Mouse (Mus musculus) limb, embryonic 13.5 days (tissue): ENCODE data around the gene Amigo2. TPM values are rescaled to one million over a fixed set of nuclear protein-coding genes. Genes with fewer than 3 reads are reported as not detected.

Experiments
- ATAC-seq: fragments of 200-750 bp; cut with Nextera tagmentation; 2 replicates; pipeline ENCODE4 v1.8.0; 2017; ENCODE audit warnings: low read depth, moderate number of reproducible peaks, moderate TSS enrichment; ENCODE audit not compliant: low FRiP score
- H3K27ac ChIP-seq: fragments of 300-500 bp; sonication (generic); 2 replicates; pipeline ENCODE4 v1.5.1; 2015; ENCODE audit warnings: inconsistent platforms, mild to moderate bottlenecking, moderate library complexity
- H3K27me3 ChIP-seq: fragments of 300-500 bp; sonication (generic); 2 replicates; pipeline ENCODE4 v1.6.1; 2015; ENCODE audit warnings: mild to moderate bottlenecking, inconsistent platforms
- H3K36me3 ChIP-seq: fragments of 300-500 bp; sonication (generic); 2 replicates; pipeline ENCODE4 v1.6.1; 2015; ENCODE audit warnings: inconsistent platforms, mild to moderate bottlenecking, moderate library complexity
- H3K4me1 ChIP-seq: fragments of 300-500 bp; sonication (generic); 2 replicates; pipeline ENCODE4 v1.6.1; 2015; ENCODE audit warnings: inconsistent platforms
- H3K4me2 ChIP-seq: fragments of 300-500 bp; sonication (generic); replicated peaks from 2 replicates; pipeline ENCODE4 v1.6.1; 2015; ENCODE audit warnings: inconsistent platforms, mild to moderate bottlenecking, moderate library complexity
- H3K4me3 ChIP-seq: fragments of 300-500 bp; sonication (generic); 2 replicates; pipeline ENCODE4 v1.5.1; 2015; ENCODE audit warnings: moderate library complexity, mild to moderate bottlenecking, inconsistent platforms
- H3K9ac ChIP-seq: fragments of 300-500 bp; sonication (generic); 2 replicates; pipeline ENCODE4 v1.6.1; 2015; ENCODE audit warnings: mild to moderate bottlenecking, inconsistent platforms
- H3K9me3 ChIP-seq: fragments of 300-500 bp; sonication (generic); 2 replicates; pipeline ENCODE4 v1.6.1; 2016; ENCODE audit warnings: inconsistent platforms
- WGBS: fragments of 180-500 bp; shearing (Covaris S2); methylation state at CpG from one replicate; pipeline ENCODE4 v1.1.7; 2015; 5-methylcytosine and 5-hydroxymethylcytosine counted together
- polyA plus RNA-seq: library from polyadenylated mRNA; unstranded; fragments of >200 nt; fragmentation: Nextera tagmentation; extraction: Ambion mirVana; gene quantifications from 2 replicates; pipeline ENCODE4 v1.2.1, GENCODE M21; 2015

Amigo2 gene
- polyA plus RNA-seq: 6.3 and 6.7 TPM in 2 replicates

DNA sequence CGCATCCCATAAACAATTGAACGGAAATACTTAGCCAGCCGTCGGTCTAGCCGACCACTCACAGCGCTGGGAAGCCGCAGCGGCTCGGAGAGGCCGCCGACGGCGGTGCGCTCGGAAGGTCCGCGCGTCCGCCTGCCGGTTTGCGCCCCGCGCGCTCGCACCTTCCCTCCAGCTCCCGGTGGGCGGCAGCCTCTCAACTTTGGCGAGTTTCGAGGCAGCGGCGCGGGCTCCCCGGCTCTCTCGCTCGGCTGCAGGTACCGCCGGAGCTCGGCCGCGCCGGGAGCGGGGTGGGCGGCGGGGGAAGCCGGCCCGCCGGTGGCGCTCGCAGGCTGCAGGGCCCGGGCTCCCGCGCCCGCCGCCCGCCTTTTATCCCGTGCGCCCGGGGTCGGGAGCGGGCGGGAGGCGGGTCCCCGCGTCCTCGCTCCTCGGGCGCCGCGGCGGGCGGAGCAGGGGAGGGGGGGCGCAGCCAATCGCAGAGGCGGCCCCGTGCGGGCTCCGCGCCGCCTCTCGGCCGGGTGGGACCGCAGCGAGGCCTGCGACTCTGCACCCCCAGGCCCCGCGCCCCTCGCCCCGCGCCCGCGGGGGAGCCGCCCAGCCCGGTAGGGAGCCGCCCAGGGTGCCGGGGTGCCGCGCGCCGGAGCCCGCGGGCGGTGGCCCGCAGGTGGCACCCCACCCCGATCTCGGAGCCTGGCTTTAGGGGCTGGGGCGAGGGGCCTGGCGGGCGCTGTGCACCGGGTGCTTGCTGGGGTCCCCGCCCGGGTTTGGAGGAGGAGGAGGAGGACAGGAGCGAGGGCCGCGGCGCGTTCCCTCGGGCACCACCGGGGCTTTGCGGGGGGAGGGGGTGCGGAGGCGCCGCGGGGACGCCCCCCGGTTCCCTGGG lies at the start of gene Amigo2, which contains the start of gene Pced1b:
Gene Amigo2, minus strand, starts transcription at position 377 of the 880 bp plus-strand sequence.
Gene Pced1b, plus strand, starts transcription at position 197 of the 880 bp plus-strand sequence.
- no peaks in the 10 kb centered on the region for H3K9me3 ChIP-seq
- under 1% methylated on average over 76 of the region's 125 CpGs for WGBS
- H3K4me3 ChIP-seq: peak within 1 kb of the TSS; percentile 80

DNA sequence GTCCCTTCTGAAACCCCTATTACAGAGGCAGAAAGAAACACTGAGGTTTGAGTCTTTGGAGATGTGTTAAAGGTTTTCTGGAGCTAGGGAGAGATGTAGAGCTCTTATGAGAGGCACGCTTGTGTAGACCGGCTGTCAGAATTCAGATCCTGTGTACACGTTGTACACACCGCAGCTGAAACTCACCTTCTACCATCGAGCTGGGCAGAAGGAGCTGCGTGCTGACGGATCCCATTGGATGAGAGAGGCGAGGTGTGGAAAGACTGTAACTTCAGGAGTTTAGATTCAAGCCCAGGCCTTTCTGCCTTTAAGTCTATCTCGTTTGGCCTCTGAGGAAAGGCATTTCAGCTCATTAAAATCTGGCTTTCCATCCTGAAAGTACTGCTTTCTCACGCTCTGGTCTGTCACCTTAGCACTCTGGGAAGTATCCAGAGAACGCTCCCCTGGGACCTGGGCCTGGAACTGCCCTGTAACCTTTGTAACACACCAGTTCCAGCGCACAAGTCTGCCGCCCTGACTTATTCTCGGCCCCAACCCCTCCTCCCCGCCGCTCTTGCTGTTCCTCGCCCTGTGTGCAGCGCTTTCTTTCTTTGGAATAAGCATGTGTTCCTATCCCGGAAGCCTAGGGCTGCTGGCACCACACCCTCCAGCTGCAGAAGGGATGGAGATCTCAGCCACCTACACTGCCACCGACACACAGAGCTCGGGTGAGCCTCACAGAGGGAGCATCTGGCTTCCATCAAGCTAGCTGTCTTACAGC lies 44.4 kb upstream of the Amigo2 start:
- 0 out of 2 replicates have a peak, but pooled peaks cover 7% of the 10 kb centered on the region for H3K36me3 ChIP-seq
- H3K4me1 ChIP-seq: peaks cover 15% of the 10 kb centered on the region; the same call in 1 of the 2 replicates
- 52% methylated on average over 21 of the region's 21 CpGs for whole genome bisulfite sequencing
- ATAC-seq: peak; percentile 72; the same call in 1 of the 2 replicates
- peak overlapping the region; percentile 15; the same call in 1 of the 2 replicates for H3K27ac ChIP-seq
- H3K9me3 ChIP-seq: peaks cover 5% of the 10 kb centered on the region; the same call in 1 of the 2 replicates
- no peaks in the 10 kb centered on the region for H3K27me3 ChIP-seq
- no peak overlapping the region for H3K4me2 ChIP-seq
- H3K9ac ChIP-seq: no peak overlapping the region
- H3K4me3 ChIP-seq: no peak overlapping the region

More for the DNA sequence above, at the start of gene Amigo2, which contains the start of gene Pced1b:
- ATAC-seq: peak; percentile 88
- Histone ChIP-seq H3K36me3 (no peaks in the 10 kb centered on the region), H3K9ac (peak within 1 kb of the TSS; percentile 90), H3K27me3 (peaks cover 26% of the 10 kb centered on the region), H3K4me1 (peaks cover 21% of the 10 kb centered on the region), H3K4me2 (peak within 1 kb of the TSS; percentile 82), H3K27ac (peak within 1 kb of the TSS; percentile 77)

DNA sequence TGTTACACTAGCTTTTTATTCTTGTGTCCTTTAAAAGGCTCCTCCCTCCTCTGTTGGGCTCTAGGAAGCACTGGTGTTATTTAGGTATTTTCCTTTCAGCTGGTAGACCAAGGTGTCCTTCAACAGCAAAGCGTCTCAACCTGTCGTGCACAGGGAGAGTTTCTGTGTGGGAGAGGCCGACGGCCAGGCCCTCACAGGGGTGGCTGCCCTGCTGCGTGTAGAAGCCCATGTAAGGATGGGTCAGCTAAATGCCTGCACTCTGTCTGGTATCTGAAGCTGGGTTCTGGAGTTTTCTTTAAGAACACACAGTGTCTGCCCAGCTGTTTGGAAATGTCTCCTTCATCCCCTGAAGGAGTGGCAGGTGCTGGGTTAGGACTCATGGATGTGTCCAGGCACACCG lies 43.3 kb upstream of the Amigo2 start:
- no peak for ATAC-seq
- H3K4me2 ChIP-seq: no peak overlapping the region
- WGBS: 95% methylated on average over 6 of the region's 6 CpGs
- H3K27me3 ChIP-seq: no peaks in the 10 kb centered on the region
- 0 out of 2 replicates have a peak, but pooled peaks cover under 1% of the 10 kb centered on the region for H3K36me3 ChIP-seq
- H3K4me1 ChIP-seq: peaks cover 19% of the 10 kb centered on the region; the same call in 1 of the 2 replicates
- H3K9ac ChIP-seq: no peak overlapping the region
- H3K4me3 ChIP-seq: no peak overlapping the region
- no peak overlapping the region for H3K27ac ChIP-seq
- peaks cover 5% of the 10 kb centered on the region; the same call in 1 of the 2 replicates for H3K9me3 ChIP-seq

DNA sequence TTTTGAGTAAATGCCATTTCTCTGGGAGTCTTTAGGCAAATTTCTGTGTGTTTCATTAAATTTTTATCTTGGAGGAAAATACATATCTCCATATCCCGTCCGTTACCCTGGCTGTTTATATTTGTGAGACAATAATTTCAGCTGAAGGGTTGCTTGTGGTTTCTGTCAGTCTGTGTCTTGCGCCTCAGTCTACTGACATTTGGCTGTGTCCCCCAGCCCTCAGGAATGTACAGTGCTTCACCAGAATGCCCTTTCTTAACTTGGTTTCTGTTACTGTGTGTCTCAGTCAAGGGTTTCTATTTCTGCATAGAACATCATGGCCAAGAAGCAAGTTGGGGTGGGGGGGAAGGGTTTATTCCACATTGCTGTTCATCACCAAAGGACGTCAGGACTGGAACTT lies 42.1 kb upstream of the Amigo2 start:
- no peaks in the 10 kb centered on the region for H3K9me3 ChIP-seq
- H3K4me2 ChIP-seq: no peak overlapping the region
- no peak overlapping the region for H3K4me3 ChIP-seq
- no peaks in the 10 kb centered on the region for H3K36me3 ChIP-seq
- no peak overlapping the region for H3K27ac ChIP-seq
- H3K9ac ChIP-seq: no peak overlapping the region
- ATAC-seq: no peak
- peaks cover 19% of the 10 kb centered on the region; the same call in 1 of the 2 replicates for H3K4me1 ChIP-seq
- 83% methylated on average over 4 of the region's 4 CpGs for WGBS
- no peaks in the 10 kb centered on the region for H3K27me3 ChIP-seq

DNA sequence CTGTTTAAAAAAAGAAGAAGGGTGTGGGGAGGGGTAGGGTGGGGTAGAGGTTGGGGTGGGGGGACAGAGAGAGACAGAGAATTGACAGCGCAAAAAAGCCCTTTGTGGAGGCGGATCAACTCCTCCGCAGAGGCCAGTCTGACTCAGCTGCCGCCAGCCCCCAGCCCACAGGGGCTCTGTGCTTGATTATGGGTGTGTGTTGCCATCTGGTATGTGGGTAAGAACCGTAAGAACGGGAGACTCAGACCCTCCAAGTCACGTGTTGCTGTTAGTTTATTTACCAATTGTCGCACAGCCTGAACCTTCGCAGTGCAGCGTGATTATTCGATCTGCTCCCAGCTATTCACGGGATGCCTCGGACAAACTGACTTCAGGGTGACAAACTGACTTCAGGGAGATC lies 41.6 kb upstream of the Amigo2 start:
- Histone ChIP-seq H3K9ac (no peak overlapping the region), H3K4me1 (peaks cover 19% of the 10 kb centered on the region; the same call in 1 of the 2 replicates), H3K9me3 (no peaks in the 10 kb centered on the region), H3K4me3 (no peak overlapping the region), H3K27ac (no peak overlapping the region), H3K36me3 (no peaks in the 10 kb centered on the region), H3K4me2 (no peak overlapping the region), H3K27me3 (no peaks in the 10 kb centered on the region)
- ATAC-seq: no peak
- WGBS: 76% methylated on average over 13 of the region's 13 CpGs

DNA sequence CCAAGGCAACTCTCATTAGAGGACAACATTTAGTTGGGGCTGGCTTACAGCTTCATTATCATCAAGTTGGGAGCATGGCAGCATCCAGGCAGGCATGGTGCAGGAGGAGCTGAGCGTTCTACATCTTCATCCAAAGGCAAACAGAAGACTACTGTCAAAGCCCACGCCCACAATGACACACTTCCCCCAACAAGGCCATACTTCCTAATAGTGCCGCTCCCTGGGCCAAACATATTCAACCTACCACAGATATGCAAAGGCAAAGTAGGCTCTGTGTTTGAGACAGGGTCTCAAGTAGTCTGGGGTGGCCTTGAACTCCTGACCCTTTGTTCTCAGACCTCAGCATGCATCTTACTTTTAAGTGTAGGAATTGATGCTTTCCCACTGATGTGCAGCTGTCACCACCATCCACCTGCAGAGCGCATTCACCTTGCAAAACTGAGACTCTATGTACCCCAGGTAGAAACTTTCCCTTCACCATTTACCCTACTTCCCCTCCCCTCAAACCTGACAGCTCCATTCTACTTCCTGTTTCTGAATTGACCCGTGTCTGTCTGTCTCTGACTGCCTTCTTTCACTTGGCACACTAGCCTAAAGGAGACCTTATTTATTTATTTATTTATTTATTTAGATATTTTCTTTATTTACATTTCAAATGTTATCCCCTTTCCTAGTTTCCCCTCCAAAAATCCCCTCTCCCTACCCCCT lies 40.5 kb upstream of the Amigo2 start:
- WGBS: 91% methylated on average over 5 of the region's 5 CpGs

DNA sequence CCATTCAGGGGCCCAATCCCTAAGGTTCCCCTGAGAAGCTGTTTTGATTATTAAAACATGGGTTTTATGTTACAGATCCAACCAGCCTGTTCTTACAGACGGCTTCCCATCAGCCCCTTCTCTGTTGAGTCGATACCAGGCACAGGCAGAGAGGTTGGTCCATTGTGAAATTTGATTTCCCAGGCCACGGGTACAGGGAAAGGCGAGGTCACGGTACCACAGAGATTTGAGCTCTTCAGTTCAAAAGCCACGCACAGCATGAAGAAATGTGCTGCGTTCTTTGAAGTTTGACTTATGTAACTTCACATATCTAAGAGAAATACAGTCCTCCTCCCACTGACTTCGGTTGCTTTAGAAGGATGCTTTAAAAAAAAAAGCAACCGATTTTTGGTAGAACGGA lies 39.6 kb upstream of the Amigo2 start:
- Histone ChIP-seq H3K4me1 (peaks cover 14% of the 10 kb centered on the region; the same call in 1 of the 2 replicates), H3K27ac (0 out of 2 replicates have a peak overlapping the region, but pooled peaks have one; percentile 6), H3K4me3 (no peak overlapping the region), H3K4me2 (no peak overlapping the region), H3K9ac (no peak overlapping the region), H3K36me3 (no peaks in the 10 kb centered on the region), H3K9me3 (no peaks in the 10 kb centered on the region), H3K27me3 (no peaks in the 10 kb centered on the region)
- 67% methylated on average over 10 of the region's 10 CpGs for WGBS
- ATAC-seq: no peak

More for the DNA sequence above, 40.5 kb upstream of the Amigo2 start:
- ATAC-seq: no peak
- H3K4me2 ChIP-seq: no peak overlapping the region
- peaks cover 19% of the 10 kb centered on the region; the same call in 1 of the 2 replicates for H3K4me1 ChIP-seq
- H3K9ac ChIP-seq: no peak overlapping the region
- H3K9me3 ChIP-seq: no peaks in the 10 kb centered on the region
- H3K27me3 ChIP-seq: no peaks in the 10 kb centered on the region
- H3K27ac ChIP-seq: no peak overlapping the region
- H3K4me3 ChIP-seq: no peak overlapping the region
- no peaks in the 10 kb centered on the region for H3K36me3 ChIP-seq

DNA sequence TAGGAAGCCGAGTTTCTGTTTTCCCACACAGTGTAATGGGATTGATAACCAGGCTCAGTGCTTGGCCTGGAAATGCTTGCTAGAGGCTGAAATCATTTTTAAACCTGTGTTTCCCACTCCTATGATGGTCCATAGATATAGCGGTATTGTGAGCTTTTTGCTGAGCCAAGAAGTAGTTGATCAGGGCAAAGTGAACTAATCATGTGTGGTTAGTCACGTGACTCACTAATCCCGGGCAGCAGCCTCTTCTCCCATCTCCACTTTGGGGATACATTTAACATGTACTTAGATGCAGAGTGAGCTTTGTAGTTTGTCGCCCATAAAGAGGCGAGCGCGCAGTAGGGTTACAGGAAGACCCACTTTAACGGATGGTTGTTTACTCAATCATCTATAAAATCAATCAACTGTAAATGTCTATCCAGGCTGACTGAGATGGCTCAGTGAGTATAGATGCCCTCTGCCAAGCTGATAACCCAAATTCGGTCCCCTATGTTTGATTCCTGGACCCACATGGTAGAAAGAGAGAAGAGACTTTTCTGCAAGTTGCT lies 38.7 kb upstream of the Amigo2 start:
- Histone ChIP-seq H3K4me3 (no peak overlapping the region), H3K27me3 (no peaks in the 10 kb centered on the region), H3K4me1 (peaks cover 10% of the 10 kb centered on the region; the same call in 1 of the 2 replicates), H3K36me3 (no peaks in the 10 kb centered on the region), H3K4me2 (no peak overlapping the region), H3K9me3 (no peaks in the 10 kb centered on the region), H3K9ac (no peak overlapping the region), H3K27ac (no peak overlapping the region)
- no peak for ATAC-seq
- 86% methylated on average over 10 of the region's 10 CpGs for WGBS

DNA sequence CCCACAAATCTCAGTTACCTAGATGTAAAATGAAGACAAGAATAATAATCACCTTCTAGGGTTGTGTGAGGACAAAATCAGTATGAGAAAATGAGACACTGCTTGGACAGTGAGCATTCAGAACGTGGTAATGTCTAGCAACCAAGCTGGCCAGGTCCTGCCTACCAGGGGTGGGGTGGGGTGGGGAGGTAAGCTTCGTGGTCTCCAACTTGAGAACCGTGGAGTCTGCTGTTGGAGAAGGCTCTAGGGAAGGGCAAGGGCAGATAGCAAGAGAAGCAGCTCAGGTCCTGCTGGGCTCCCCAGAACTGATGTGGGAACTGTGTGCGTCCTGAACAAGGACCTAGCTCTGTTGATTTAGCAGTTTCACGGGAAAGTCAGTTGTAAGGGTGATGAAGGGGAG lies 37.1 kb upstream of the Amigo2 start:
- Histone ChIP-seq H3K4me3 (no peak overlapping the region), H3K4me2 (no peak overlapping the region), H3K9me3 (no peaks in the 10 kb centered on the region), H3K27ac (no peak overlapping the region), H3K9ac (no peak overlapping the region), H3K27me3 (no peaks in the 10 kb centered on the region), H3K4me1 (peaks cover 21% of the 10 kb centered on the region; the same call in 1 of the 2 replicates), H3K36me3 (no peaks in the 10 kb centered on the region)
- no peak for ATAC-seq
- WGBS: 80% methylated on average over 5 of the region's 5 CpGs

DNA sequence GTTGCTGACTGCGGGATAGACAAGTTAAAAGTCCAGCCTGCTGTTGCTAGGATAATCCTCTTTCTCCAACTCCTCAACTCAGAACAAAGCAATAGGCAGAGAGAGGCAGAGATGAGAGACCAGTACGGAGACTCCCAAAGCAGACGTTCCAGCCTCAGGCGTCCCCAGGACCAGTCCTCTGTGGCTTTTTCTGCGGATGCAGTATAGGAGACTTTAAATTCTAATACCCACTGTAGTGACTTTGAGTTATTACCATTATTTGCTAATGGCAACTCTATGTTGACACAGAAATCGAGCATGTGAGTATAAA lies 35.4 kb upstream of the Amigo2 start:
- Histone ChIP-seq H3K4me1 (peaks cover 21% of the 10 kb centered on the region; the same call in 1 of the 2 replicates), H3K27ac (no peak overlapping the region), H3K9me3 (no peaks in the 10 kb centered on the region), H3K4me3 (no peak overlapping the region), H3K36me3 (no peaks in the 10 kb centered on the region), H3K9ac (no peak overlapping the region), H3K4me2 (no peak overlapping the region), H3K27me3 (peaks cover 1% of the 10 kb centered on the region; the same call in 1 of the 2 replicates)
- ATAC-seq: no peak
- 82% methylated on average over 6 of the region's 6 CpGs for WGBS
